Mouse (Mus musculus) forebrain, embryonic 14.5 days (tissue): ENCODE measurements around the gene Pcca. TPM values are rescaled to one million over a fixed set of nuclear protein-coding genes. Genes with fewer than 3 reads are reported as not detected.

Experiments
- ATAC-seq: fragments of 200-750 bp; cut with Nextera tagmentation; 2 replicates; pipeline ENCODE4 v1.8.0; 2017; ENCODE audit warnings: mild to moderate bottlenecking, moderate library complexity
- DNase-seq: peaks from one replicate; pipeline ENCODE4 v3.0.0-alpha.2; 2015; ENCODE audit warnings: low spot score
- H3K27ac ChIP-seq: fragments of 300-500 bp; sonication (generic); 2 replicates; pipeline ENCODE4 v1.5.1; 2014; ENCODE audit warnings: low read depth, mild to moderate bottlenecking, control low read depth, low read length, moderate library complexity
- H3K27me3 ChIP-seq: fragments of 300-500 bp; sonication (generic); replicated peaks from 2 replicates; pipeline ENCODE4 v1.6.1; 2014; ENCODE audit warnings: low read length, control low read depth, mixed read lengths; ENCODE audit not compliant: control insufficient read depth, insufficient read depth
- H3K36me3 ChIP-seq: fragments of 300-500 bp; sonication (generic); 2 replicates; pipeline ENCODE4 v1.6.1; 2014; ENCODE audit warnings: low read length, control low read depth; ENCODE audit not compliant: control insufficient read depth, insufficient read depth
- H3K4me1 ChIP-seq: fragments of 300-500 bp; sonication (generic); 2 replicates; pipeline ENCODE4 v1.6.1; 2014; ENCODE audit warnings: antibody characterized with exemption, low read length, control low read depth; ENCODE audit not compliant: control insufficient read depth, insufficient read depth
- H3K4me2 ChIP-seq: fragments of 300-500 bp; sonication (generic); 2 replicates; pipeline ENCODE4 v1.6.1; 2014; ENCODE audit warnings: mild to moderate bottlenecking, control low read depth, low read length
- H3K4me3 ChIP-seq: fragments of 300-500 bp; sonication (generic); 2 replicates; pipeline ENCODE4 v1.5.1; 2014; ENCODE audit warnings: low read depth, low read length, control low read depth
- H3K9ac ChIP-seq: fragments of 300-500 bp; sonication (generic); 2 replicates; pipeline ENCODE4 v1.6.1; 2014; ENCODE audit warnings: mild to moderate bottlenecking, low read length, control low read depth, moderate library complexity
- H3K9me3 ChIP-seq: fragments of 300-500 bp; sonication (generic); replicated peaks from 2 replicates; pipeline ENCODE4 v1.6.1; 2016; ENCODE audit warnings: low read length, control low read depth, mixed read lengths; ENCODE audit not compliant: control insufficient read depth
- WGBS: fragments of 180-500 bp; shearing (Covaris S2); extraction: QIAGEN DNeasy Blood & Tissue Kit; methylation state at CpG from one replicate; pipeline ENCODE4 v1.1.7; 2014; 5-methylcytosine and 5-hydroxymethylcytosine counted together
- polyA plus RNA-seq: library from polyadenylated mRNA; unstranded; fragments of >200 nt; fragmentation: Nextera tagmentation; extraction: Ambion mirVana; gene quantifications from 2 replicates; pipeline ENCODE4 v1.2.1, GENCODE M21; 2014

Gene Pcca
- polyA plus RNA-seq, result 25.0 and 25.7 TPM in 2 replicates

GRCm38 (mm10) chr14:122534017-122534924, at the start of gene Pcca:
TSS of gene Pcca (plus strand) at chr14:122534324.
- Histone ChIP-seq H3K27me3 (no peaks in the 10 kb centered on the region), H3K36me3 (no peaks in the 10 kb centered on the region), H3K4me1 (peaks cover 6% of the 10 kb centered on the region; the same call in 1 of the 2 replicates), H3K9ac (peak within 1 kb of the TSS; percentile 70), H3K4me3 (peak within 1 kb of the TSS; percentile 69), H3K9me3 (no peaks in the 10 kb centered on the region), H3K27ac (no peak within 1 kb of the TSS; the same call in 1 of the 2 replicates), H3K4me2 (peak within 1 kb of the TSS; percentile 71)
- ATAC-seq (peak; percentile 100), DNase-seq (peak; percentile 98)
- 1% methylated on average over 54 of the region's 54 CpGs for WGBS

- Histone ChIP-seq H3K4me1 (peaks cover 9% of the 10 kb centered on the region; the same call in 1 of the 2 replicates), H3K27me3 (peaks cover 57% of the 10 kb centered on the region), H3K9me3 (no peaks in the 10 kb centered on the region), H3K9ac (peak overlapping the region; percentile 75), H3K27ac (peak overlapping the region; percentile 66), H3K4me2 (peak overlapping the region; percentile 73), H3K36me3 (no peaks in the 10 kb centered on the region), H3K4me3 (peak overlapping the region; percentile 3; the same call in 1 of the 2 replicates)
- WGBS, result 32% methylated on average over 4 of the region's 4 CpGs
- ATAC-seq (no peak), DNase-seq (no peak)
Measured at GRCm38 (mm10) chr14:122484458-122484843, 49.7 kb upstream of the Pcca start.

- DNase-seq (peak; percentile 56), ATAC-seq (peak; percentile 21; the same call in 1 of the 2 replicates)
- Histone ChIP-seq H3K4me2 (peak overlapping the region; percentile 73), H3K27ac (peak overlapping the region; percentile 66), H3K4me3 (peak overlapping the region; percentile 1; the same call in 1 of the 2 replicates), H3K9me3 (no peaks in the 10 kb centered on the region), H3K27me3 (peaks cover 57% of the 10 kb centered on the region), H3K9ac (peak overlapping the region; percentile 37), H3K36me3 (no peaks in the 10 kb centered on the region), H3K4me1 (peaks cover 9% of the 10 kb centered on the region; the same call in 1 of the 2 replicates)
- WGBS, result 8% methylated on average over 24 of the region's 24 CpGs
Measured at GRCm38 (mm10) chr14:122484844-122485551, 49.1 kb upstream of the Pcca start.

GRCm38 (mm10) chr14:122485635-122486181, 48.4 kb upstream of the Pcca start:
- Histone ChIP-seq H3K27ac (peak overlapping the region; percentile 66), H3K4me1 (peaks cover 12% of the 10 kb centered on the region; the same call in 1 of the 2 replicates), H3K9ac (peak overlapping the region; percentile 26; the same call in 1 of the 2 replicates), H3K36me3 (no peaks in the 10 kb centered on the region), H3K9me3 (no peaks in the 10 kb centered on the region), H3K27me3 (peaks cover 54% of the 10 kb centered on the region), H3K4me2 (peak overlapping the region; percentile 73), H3K4me3 (0 out of 2 replicates have a peak overlapping the region, but pooled peaks have one; percentile 1)
- peak; percentile 37 for DNase-seq
- ATAC-seq, result no peak
- WGBS, result 17% methylated on average over 12 of the region's 12 CpGs

GRCm38 (mm10) chr14:122486611-122487010, 47.5 kb upstream of the Pcca start:
- H3K4me2 ChIP-seq, result no peak overlapping the region
- DNase-seq (peak; percentile 6), ATAC-seq (no peak)
- 58% methylated on average over 1 of the region's 1 CpGs for WGBS
- H3K36me3 ChIP-seq, result no peaks in the 10 kb centered on the region
- H3K9me3 ChIP-seq, result no peaks in the 10 kb centered on the region
- no peak overlapping the region for H3K27ac ChIP-seq
- H3K4me1 ChIP-seq, result peaks cover 10% of the 10 kb centered on the region; the same call in 1 of the 2 replicates
- H3K9ac ChIP-seq, result no peak overlapping the region
- peaks cover 54% of the 10 kb centered on the region for H3K27me3 ChIP-seq
- H3K4me3 ChIP-seq, result no peak overlapping the region

- peaks cover 7% of the 10 kb centered on the region; the same call in 1 of the 2 replicates for H3K4me1 ChIP-seq
- H3K27ac ChIP-seq, result no peak overlapping the region
- DNase-seq (peak; percentile 10), ATAC-seq (no peak)
- no peaks in the 10 kb centered on the region for H3K36me3 ChIP-seq
- H3K4me2 ChIP-seq, result 0 out of 2 replicates have a peak overlapping the region, but pooled peaks have one; percentile 4
- no peak overlapping the region for H3K9ac ChIP-seq
- WGBS, result 30% methylated on average over 5 of the region's 5 CpGs
- H3K27me3 ChIP-seq, result peaks cover 53% of the 10 kb centered on the region
- H3K4me3 ChIP-seq, result no peak overlapping the region
- H3K9me3 ChIP-seq, result no peaks in the 10 kb centered on the region
Measured at GRCm38 (mm10) chr14:122487366-122487765, 46.8 kb upstream of the Pcca start.

GRCm38 (mm10) chr14:122489041-122489440, 45.1 kb upstream of the Pcca start:
- ATAC-seq (no peak), DNase-seq (peak; percentile 64)
- Histone ChIP-seq H3K9ac (peak overlapping the region; percentile 21; the same call in 1 of the 2 replicates), H3K36me3 (no peaks in the 10 kb centered on the region), H3K4me2 (peak overlapping the region; percentile 51), H3K27ac (no peak overlapping the region), H3K4me3 (peak overlapping the region; percentile 12; the same call in 1 of the 2 replicates), H3K4me1 (peaks cover 3% of the 10 kb centered on the region; the same call in 1 of the 2 replicates), H3K9me3 (no peaks in the 10 kb centered on the region), H3K27me3 (peaks cover 41% of the 10 kb centered on the region)
- 1% methylated on average over 5 of the region's 5 CpGs for WGBS

GRCm38 (mm10) chr14:122489686-122490414, 44.3 kb upstream of the Pcca start:
- under 1% methylated on average over 12 of the region's 12 CpGs for WGBS
- peak overlapping the region; percentile 72; the same call in 1 of the 2 replicates for H3K27ac ChIP-seq
- peaks cover 33% of the 10 kb centered on the region for H3K27me3 ChIP-seq

More at GRCm38 (mm10) chr14:122489686-122490414, 44.3 kb upstream of the Pcca start:
- peaks cover 3% of the 10 kb centered on the region; the same call in 1 of the 2 replicates for H3K4me1 ChIP-seq
- no peak overlapping the region for H3K9ac ChIP-seq
- no peaks in the 10 kb centered on the region for H3K36me3 ChIP-seq
- no peak; the same call in 1 of the 2 replicates for ATAC-seq
- DNase-seq, result peak; percentile 76
- H3K4me2 ChIP-seq, result peak overlapping the region; percentile 51
- H3K9me3 ChIP-seq, result 0 out of 2 replicates have a peak, but pooled peaks cover 3% of the 10 kb centered on the region
- peak overlapping the region; percentile 24 for H3K4me3 ChIP-seq
